ENCODE assay signal across 10 mouse cellular contexts in genomic region chr9:108082549-108082948, GRCm38 (mm10). TPM values are rescaled to one million over a fixed set of nuclear protein-coding genes. Genes with fewer than 3 reads are reported as not detected.
A peak's percentile ranks its signal among the peaks of the same experiment; 100 is the strongest.
DNase-seq lines count a peak whose midpoint lies in the region; ATAC-seq lines count a peak whose summit lies in the region.
"Had no signal": no experiment of that assay in that cellular context is flagged by ENCODE, and none has a peak within 500 bp of the region (broad histone marks: within the 10 kb centered on the region; RNA-seq: fewer than 3 reads in every experiment).

No protein-coding gene starts in this region.

- no peak for ATAC-seq in heart, embryonic 15.5 days (replicated peaks; ENCODE audit: insufficient number of reproducible peaks, insufficient read depth, low FRiP score, low read depth)
- ATAC-seq in granulocyte monocyte progenitor cell, adult 5-6 weeks (replicated peaks; ENCODE audit: poor library complexity, severe bottlenecking), result 0 out of 2 replicates have a peak, but pooled peaks have one; percentile 4
- no peak for ATAC-seq in liver, embryonic 15.5 days (ENCODE audit: insufficient read depth)
- ATAC-seq: Patski had no signal

- intact Hi-C loops in heart, postnatal 10 days (cut with DNase I), result no loop called here

- peaks cover 29% of the 10 kb centered on the region for H3K36me3 ChIP-seq in heart, embryonic 15.5 days
- peaks cover 65% of the 10 kb centered on the region for H3K36me3 ChIP-seq in liver, embryonic 15.5 days (replicated peaks)

- no peak for DNase-seq in heart, postnatal 10 days
- peak; percentile 69 for DNase-seq in R1 (ENCODE audit: low read depth, low spot score)
- DNase-seq in adrenal gland, postnatal 36 days, result no peak
- no peak for DNase-seq in layer of hippocampus, adult 9-10 months (ENCODE audit: low spot score)
- DNase-seq in frontal cortex, postnatal 25 days (ENCODE audit: low spot score in 2 of 2), result no peak

- H3K9ac ChIP-seq in heart, embryonic 15.5 days, result no peak overlapping the region
- peak overlapping the region; percentile 89 for H3K9ac ChIP-seq in liver, embryonic 15.5 days

- peak overlapping the region; percentile 14 for H3K4me3 ChIP-seq in heart, embryonic 15.5 days
- H3K4me3 ChIP-seq in liver, embryonic 15.5 days (replicated peaks), result peak overlapping the region; percentile 44
- H3K4me3 ChIP-seq: myocyte had no signal

- H3K27me3 ChIP-seq in heart, embryonic 15.5 days, result peaks cover 25% of the 10 kb centered on the region
- H3K27me3 ChIP-seq in liver, embryonic 15.5 days, result peaks cover 3% of the 10 kb centered on the region; the same call in 1 of the 2 replicates
- H3K27me3 ChIP-seq: Patski had no signal

- H3K4me1 ChIP-seq in heart, embryonic 15.5 days (replicated peaks), result peaks cover 30% of the 10 kb centered on the region
- peaks cover 91% of the 10 kb centered on the region for H3K4me1 ChIP-seq in liver, embryonic 15.5 days (replicated peaks)

- 5% methylated on average over 19 of the region's 19 CpGs for WGBS in heart, embryonic 15.5 days
- WGBS in liver, embryonic 15.5 days (ENCODE audit: insufficient replicate concordance), result 13% methylated on average over 19 of the region's 19 CpGs

- H3K9me3 ChIP-seq in heart, embryonic 15.5 days (replicated peaks), result no peaks in the 10 kb centered on the region
- no peaks in the 10 kb centered on the region for H3K9me3 ChIP-seq in liver, embryonic 15.5 days (replicated peaks)

- H3K27ac ChIP-seq in heart, embryonic 15.5 days, result no peak overlapping the region
- H3K27ac ChIP-seq in liver, embryonic 15.5 days (replicated peaks), result peak overlapping the region; percentile 99

- peak overlapping the region; percentile 40 for H3K4me2 ChIP-seq in heart, embryonic 15.5 days
- peak overlapping the region; percentile 85 for H3K4me2 ChIP-seq in liver, embryonic 15.5 days

RNA-seq across cellular contexts. Expression of gene Rnf123, which starts 0.6 kb away (rescaled TPM):
- polyA plus RNA-seq in heart, embryonic 15.5 days (2015; fragmentation: Nextera tagmentation; extraction: Ambion mirVana), result 29.8 and 33.3 TPM in 2 replicates
- total RNA-seq in heart, postnatal 10 days (2021), result 10 to 100 TPM; 62.5 to 83.1 TPM
- 64.5 and 75.3 TPM in 2 replicates for total RNA-seq in granulocyte monocyte progenitor cell, adult 5-6 weeks (2014; fragmentation: Nextera tagmentation)
- total RNA-seq in granulocyte monocyte progenitor cell, adult 5-6 weeks (2017), result 29.7 and 30.3 TPM in 2 replicates
- 100 and 123 TPM in 2 replicates for polyA plus RNA-seq in liver, embryonic 15.5 days (2015; fragmentation: Nextera tagmentation; extraction: Ambion mirVana)
- total RNA-seq in adrenal gland, postnatal 36 days (2021), result 10 to 100 TPM; 54.3 to 57.1 TPM

RNA-seq across cellular contexts. Expression of gene Mst1, which starts 2.3 kb away (rescaled TPM):
- 0.81 TPM in 1 of 2 replicates, not detected in the other for polyA plus RNA-seq in heart, embryonic 15.5 days (2015; fragmentation: Nextera tagmentation; extraction: Ambion mirVana)
- total RNA-seq in heart, postnatal 10 days (2021), result not detected
- 0.67 TPM in 1 of 2 replicates, not detected in the other for total RNA-seq in granulocyte monocyte progenitor cell, adult 5-6 weeks (2014; fragmentation: Nextera tagmentation)
- 0.34 and 1.6 TPM in 2 replicates for total RNA-seq in granulocyte monocyte progenitor cell, adult 5-6 weeks (2017)
- polyA plus RNA-seq in liver, embryonic 15.5 days (2015; fragmentation: Nextera tagmentation; extraction: Ambion mirVana), result 41.1 and 51.2 TPM in 2 replicates
- under 1 TPM; 0.17 to 0.49 TPM for total RNA-seq in adrenal gland, postnatal 36 days (2021)

RNA-seq across cellular contexts. Expression of gene Apeh, which starts 11.9 kb away (rescaled TPM):
- polyA plus RNA-seq in heart, embryonic 15.5 days (2015; fragmentation: Nextera tagmentation; extraction: Ambion mirVana), result 46.4 and 65.9 TPM in 2 replicates
- total RNA-seq in heart, postnatal 10 days (2021), result 10 to 100 TPM; 44.6 to 53.1 TPM
- total RNA-seq in granulocyte monocyte progenitor cell, adult 5-6 weeks (2014; fragmentation: Nextera tagmentation), result 72.6 and 79.0 TPM in 2 replicates
- total RNA-seq in granulocyte monocyte progenitor cell, adult 5-6 weeks (2017), result 75.8 and 83.2 TPM in 2 replicates
- 194 and 242 TPM in 2 replicates for polyA plus RNA-seq in liver, embryonic 15.5 days (2015; fragmentation: Nextera tagmentation; extraction: Ambion mirVana)
- total RNA-seq in adrenal gland, postnatal 36 days (2021), result 10 to 100 TPM; 72.7 to 88.0 TPM

RNA-seq across cellular contexts. Expression of gene Amigo3, which starts 29.6 kb away (rescaled TPM):
- polyA plus RNA-seq in heart, embryonic 15.5 days (2015; fragmentation: Nextera tagmentation; extraction: Ambion mirVana), result 1.5 and 2.3 TPM in 2 replicates
- 1 to 10 TPM; 1.9 to 2.2 TPM for total RNA-seq in heart, postnatal 10 days (2021)
- 2.2 and 3.4 TPM in 2 replicates for total RNA-seq in granulocyte monocyte progenitor cell, adult 5-6 weeks (2014; fragmentation: Nextera tagmentation)
- 2.2 and 3.1 TPM in 2 replicates for total RNA-seq in granulocyte monocyte progenitor cell, adult 5-6 weeks (2017)
- polyA plus RNA-seq in liver, embryonic 15.5 days (2015; fragmentation: Nextera tagmentation; extraction: Ambion mirVana), result 1.5 and 1.8 TPM in 2 replicates
- total RNA-seq in adrenal gland, postnatal 36 days (2021), result 1 to 10 TPM; 4.5 to 4.7 TPM

RNA-seq across cellular contexts. Expression of gene Gmppb, which starts 33.5 kb away (rescaled TPM):
- 18.3 and 23.8 TPM in 2 replicates for polyA plus RNA-seq in heart, embryonic 15.5 days (2015; fragmentation: Nextera tagmentation; extraction: Ambion mirVana)
- total RNA-seq in heart, postnatal 10 days (2021), result 10 to 100 TPM; 10.7 to 14.7 TPM
- total RNA-seq in granulocyte monocyte progenitor cell, adult 5-6 weeks (2014; fragmentation: Nextera tagmentation), result 14.1 and 15.1 TPM in 2 replicates
- 16.1 and 41.8 TPM in 2 replicates for total RNA-seq in granulocyte monocyte progenitor cell, adult 5-6 weeks (2017)
- 15.3 and 16.3 TPM in 2 replicates for polyA plus RNA-seq in liver, embryonic 15.5 days (2015; fragmentation: Nextera tagmentation; extraction: Ambion mirVana)
- 10 to 100 TPM; 27.0 to 28.5 TPM for total RNA-seq in adrenal gland, postnatal 36 days (2021)
